Mouse (Mus musculus) large intestine, adult 2 months (tissue): ENCODE results near the gene Otud5. TPM values are rescaled to one million over a fixed set of nuclear protein-coding genes. Genes with fewer than 3 reads are reported as not detected.
"Not testable (repeated sequence)": the region's sequence is repeated elsewhere in the genome, so short reads cannot be mapped to it uniquely, and the experiment has no call there.

Experiments
- DNase-seq: peaks from one replicate; pipeline ENCODE4 v3.0.0-alpha.2; 2012; ENCODE audit warnings: low read depth, low spot score
- WGBS: fragments of 180-500 bp; shearing (Covaris S2); methylation state at CpG from one replicate; pipeline ENCODE4 v1.1.7; 2018; 5-methylcytosine and 5-hydroxymethylcytosine counted together
- polyA plus RNA-seq: library from polyadenylated mRNA; depleted of rRNA; stranded (reverse); fragments of >200 nt; gene quantifications from 2 replicates; pipeline ENCODE4 v1.2.3, GENCODE M21; 2012; rRNA removed

Otud5 gene
- polyA plus RNA-seq, result 31.4 and 35.7 TPM in 2 replicates

- 16% methylated on average over 71 of the region's 74 CpGs for WGBS
- DNase-seq, result peak; percentile 59
These were observed at the start of gene Otud5 for GRCm38 (mm10) chrX:7841163-7842162. Otud5 (plus strand) TSS chrX:7841364.

GRCm38 (mm10) chrX:7793361-7793760, 47.8 kb upstream of the Otud5 start:
- DNase-seq, result no peak
- 50% methylated on average over 3 of the region's 3 CpGs for WGBS

- WGBS, result 24% methylated on average over 7 of the region's 7 CpGs
- no peak for DNase-seq
These were observed 46.1 kb upstream of the Otud5 start for GRCm38 (mm10) chrX:7795016-7795415.

GRCm38 (mm10) chrX:7797327-7797726, 43.8 kb upstream of the Otud5 start:
- WGBS, result 54% methylated on average over 3 of the region's 3 CpGs
- DNase-seq, result no peak

GRCm38 (mm10) chrX:7802157-7802556, 39.0 kb upstream of the Otud5 start:
- DNase-seq, result not testable (repeated sequence)
- WGBS, result 80% methylated on average over 2 of the region's 2 CpGs

GRCm38 (mm10) chrX:7815016-7815415, 26.1 kb upstream of the Otud5 start:
- not testable (repeated sequence) for DNase-seq
- WGBS, result 40% methylated on average over 8 of the region's 8 CpGs

GRCm38 (mm10) chrX:7821865-7822779, 19.0 kb upstream of the Otud5 start, which contains the start of gene Kcnd1:
Kcnd1 (plus strand) TSS chrX:7822289.
- WGBS, result 17% methylated on average over 24 of the region's 24 CpGs
- no peak for DNase-seq

- 71% methylated on average over 1 of the region's 1 CpGs for WGBS
- DNase-seq, result no peak
These were observed 4.0 kb upstream of the Otud5 start for GRCm38 (mm10) chrX:7837146-7837545.

- WGBS, result 21% methylated on average over 7 of the region's 7 CpGs
- no peak for DNase-seq
These were observed 362 bp upstream of the Otud5 start for GRCm38 (mm10) chrX:7840842-7841162.

- DNase-seq, result no peak
- WGBS, result 18% methylated on average over 41 of the region's 42 CpGs
These were observed 1.2 kb downstream of the Otud5 start for GRCm38 (mm10) chrX:7842318-7842717.

- no peak for DNase-seq
- 70% methylated on average over 2 of the region's 2 CpGs for WGBS
These were observed 6.7 kb downstream of the Otud5 start for GRCm38 (mm10) chrX:7847845-7848244.

- WGBS, result 26% methylated on average over 2 of the region's 2 CpGs
- DNase-seq, result no peak
These were observed 13.4 kb downstream of the Otud5 start for GRCm38 (mm10) chrX:7854578-7854977.

GRCm38 (mm10) chrX:7859191-7859753, 18.1 kb downstream of the Otud5 start:
- no peak for DNase-seq
- WGBS, result 83% methylated on average over 3 of the region's 3 CpGs

GRCm38 (mm10) chrX:7863181-7863580, 22.0 kb downstream of the Otud5 start:
- WGBS, result 81% methylated on average over 1 of the region's 1 CpGs
- no peak for DNase-seq

- DNase-seq, result no peak
- 78% methylated on average over 3 of the region's 3 CpGs for WGBS
These were observed 23.4 kb downstream of the Otud5 start for GRCm38 (mm10) chrX:7864551-7864950.

GRCm38 (mm10) chrX:7865343-7865742, 24.2 kb downstream of the Otud5 start:
- WGBS, result 72% methylated on average over 2 of the region's 2 CpGs
- no peak for DNase-seq

GRCm38 (mm10) chrX:7865786-7866185, 24.6 kb downstream of the Otud5 start:
- WGBS, result 56% methylated on average over 2 of the region's 2 CpGs
- no peak for DNase-seq

- WGBS, result 92% methylated on average over 1 of the region's 1 CpGs
- DNase-seq, result no peak
These were observed 26.0 kb downstream of the Otud5 start for GRCm38 (mm10) chrX:7867141-7867540.

GRCm38 (mm10) chrX:7868506-7868905, 27.3 kb downstream of the Otud5 start:
- 73% methylated on average over 2 of the region's 2 CpGs for WGBS
- no peak for DNase-seq

GRCm38 (mm10) chrX:7869826-7870225, 28.7 kb downstream of the Otud5 start:
- DNase-seq, result no peak
- WGBS, result 59% methylated on average over 3 of the region's 3 CpGs
